Mouse (Mus musculus) cerebellum, postnatal 14 days (tissue): ENCODE data around the gene Tnc.

ENCODE experiments used
- DNase-seq, 2 experiments: peaks; one replicate each; pipeline ENCODE4 v3.0.0; 2021; ENCODE audit warnings: mixed read lengths in 2 of 2

The Tnc gene

GRCm38 (mm10) chr4:64046831-64047493 is at the start of gene Tnc:
Gene Tnc (minus strand): TSS chr4:64047015.
- peak; percentile 21 to 32 for DNase-seq

- DNase-seq = peak; percentile 8 to 23
Measured at GRCm38 (mm10) chr4:64094221-64094620, 47.4 kb upstream of the Tnc start.

GRCm38 (mm10) chr4:64092857-64093256 is 46.0 kb upstream of the Tnc start:
- no peak for DNase-seq

GRCm38 (mm10) chr4:64089378-64089777 is 42.6 kb upstream of the Tnc start:
- no peak for DNase-seq

GRCm38 (mm10) chr4:64087675-64088074 is 40.9 kb upstream of the Tnc start:
- DNase-seq = no peak

GRCm38 (mm10) chr4:64085993-64086567 is 39.3 kb upstream of the Tnc start:
- no peak for DNase-seq

- DNase-seq = no peak
Measured at GRCm38 (mm10) chr4:64083858-64084257, 37.0 kb upstream of the Tnc start.

GRCm38 (mm10) chr4:64078029-64078619 is 31.3 kb upstream of the Tnc start:
- DNase-seq = no peak

- no peak for DNase-seq
Measured at GRCm38 (mm10) chr4:64076349-64077025, 29.7 kb upstream of the Tnc start.

GRCm38 (mm10) chr4:64074725-64075124 is 27.9 kb upstream of the Tnc start:
- peak in 1 of 2 experiments; percentile 5 for DNase-seq

- no peak for DNase-seq
Measured at GRCm38 (mm10) chr4:64067394-64067793, 20.6 kb upstream of the Tnc start.

- peak; percentile 7 for DNase-seq
Measured at GRCm38 (mm10) chr4:64065266-64065665, 18.5 kb upstream of the Tnc start.

- no peak for DNase-seq
Measured at GRCm38 (mm10) chr4:64058856-64059231, 12.0 kb upstream of the Tnc start.

GRCm38 (mm10) chr4:64058048-64058855 is 11.4 kb upstream of the Tnc start:
- DNase-seq = no peak

GRCm38 (mm10) chr4:64048177-64048576 is 1.4 kb upstream of the Tnc start:
- DNase-seq = no peak

GRCm38 (mm10) chr4:64043893-64044292 is 2.9 kb downstream of the Tnc start:
- DNase-seq = no peak

GRCm38 (mm10) chr4:64043371-64043770 is 3.4 kb downstream of the Tnc start:
- DNase-seq = peak in 1 of 2 experiments; percentile 12

- DNase-seq = no peak
Measured at GRCm38 (mm10) chr4:64039091-64039490, 7.7 kb downstream of the Tnc start.

- no peak for DNase-seq
Measured at GRCm38 (mm10) chr4:64037513-64037912, 9.3 kb downstream of the Tnc start.

- DNase-seq = no peak
Measured at GRCm38 (mm10) chr4:64034724-64035123, 12.1 kb downstream of the Tnc start.

GRCm38 (mm10) chr4:64033191-64033590 is 13.6 kb downstream of the Tnc start:
- peak; percentile 27 to 71 for DNase-seq

- DNase-seq = no peak
Measured at GRCm38 (mm10) chr4:64029486-64029885, 17.3 kb downstream of the Tnc start.

GRCm38 (mm10) chr4:64025591-64025990 is 21.2 kb downstream of the Tnc start:
- no peak for DNase-seq
